Mouse (Mus musculus): ENCODE measurements around the gene Gpx5.

The Gpx5 gene

GRCm38 (mm10) chr13:21292631-21293030 is at the start of gene Gpx5:
Gene Gpx5, minus strand, starts transcription at chr13:21292731.
- DNase-seq (ENCODE audit: low read depth, low spot score): no peak

- DNase-seq (ENCODE audit: low read depth, low spot score): no peak
Measured at GRCm38 (mm10) chr13:21327424-21327823, 34.9 kb upstream of the Gpx5 start.

GRCm38 (mm10) chr13:21326657-21327211 is 34.2 kb upstream of the Gpx5 start:
- DNase-seq (ENCODE audit: low read depth, low spot score): peak; percentile 25

GRCm38 (mm10) chr13:21326191-21326590 is 33.7 kb upstream of the Gpx5 start:
- no peak for DNase-seq (ENCODE audit: low read depth, low spot score)

GRCm38 (mm10) chr13:21323405-21323804 is 30.9 kb upstream of the Gpx5 start:
- no peak for DNase-seq (ENCODE audit: low read depth, low spot score)

- no peak for DNase-seq (ENCODE audit: low read depth, low spot score)
Measured at GRCm38 (mm10) chr13:21322509-21323375, 30.2 kb upstream of the Gpx5 start.

- DNase-seq (ENCODE audit: low read depth, low spot score): no peak
Measured at GRCm38 (mm10) chr13:21321890-21322494, 29.5 kb upstream of the Gpx5 start.

GRCm38 (mm10) chr13:21320262-21320661 is 27.7 kb upstream of the Gpx5 start:
- no peak for DNase-seq (ENCODE audit: low read depth, low spot score)

GRCm38 (mm10) chr13:21313903-21314302 is 21.4 kb upstream of the Gpx5 start:
- DNase-seq (ENCODE audit: low read depth, low spot score): no peak

- DNase-seq (ENCODE audit: low read depth, low spot score): no peak
Measured at GRCm38 (mm10) chr13:21312854-21313253, 20.3 kb upstream of the Gpx5 start.

GRCm38 (mm10) chr13:21311926-21312325 is 19.4 kb upstream of the Gpx5 start, which contains the start of gene Gpx6:
Gene Gpx6, plus strand, starts transcription at chr13:21312125.
- no peak for DNase-seq (ENCODE audit: low read depth, low spot score)

GRCm38 (mm10) chr13:21309788-21310187 is 17.3 kb upstream of the Gpx5 start:
- no peak for DNase-seq (ENCODE audit: low read depth, low spot score)

- no peak for DNase-seq (ENCODE audit: low read depth, low spot score)
Measured at GRCm38 (mm10) chr13:21304483-21305066, 12.0 kb upstream of the Gpx5 start.

GRCm38 (mm10) chr13:21298557-21298956 is 6.0 kb upstream of the Gpx5 start:
- DNase-seq (ENCODE audit: low read depth, low spot score): no peak

- DNase-seq (ENCODE audit: low read depth, low spot score): peak; percentile 72
Measured at GRCm38 (mm10) chr13:21279559-21279958, 13.0 kb downstream of the Gpx5 start.

- DNase-seq (ENCODE audit: low read depth, low spot score): no peak
Measured at GRCm38 (mm10) chr13:21279076-21279475, 13.5 kb downstream of the Gpx5 start.

- no peak for DNase-seq (ENCODE audit: low read depth, low spot score)
Measured at GRCm38 (mm10) chr13:21276551-21276950, 16.0 kb downstream of the Gpx5 start.

GRCm38 (mm10) chr13:21275815-21276550 is 16.5 kb downstream of the Gpx5 start:
- peak; percentile 30 for DNase-seq (ENCODE audit: low read depth, low spot score)

- DNase-seq (ENCODE audit: low read depth, low spot score): no peak
Measured at GRCm38 (mm10) chr13:21275021-21275814, 17.3 kb downstream of the Gpx5 start.

GRCm38 (mm10) chr13:21268262-21268661 is 24.3 kb downstream of the Gpx5 start:
- DNase-seq (ENCODE audit: low read depth, low spot score): no peak

- no peak for DNase-seq (ENCODE audit: low read depth, low spot score)
Measured at GRCm38 (mm10) chr13:21267541-21267940, 25.0 kb downstream of the Gpx5 start.

All from skeletal muscle tissue, adult 2 months (tissue).